Mouse (Mus musculus): ENCODE measurements at regions not wholly inside any gene's neighbourhood (a gene's known extent, or its start where the extent isn't known, plus 50 kb on each side); places are given as distances from the start of the nearest gene placed in this dataset.
A peak's percentile ranks its signal among the peaks of the same experiment; 100 is the strongest.

GRCm38 (mm10) chr4:83985451-83985850, 460.1 kb downstream of the Ccdc171 start:
- intact Hi-C loops (cut with DNase I) = no loop called here
- DNase-seq = no peak

- no peak for DNase-seq
- intact Hi-C loops (cut with DNase I) = no loop called here
Measured at GRCm38 (mm10) chr4:83986951-83987822, 461.8 kb downstream of the Ccdc171 start.

GRCm38 (mm10) chr4:83987846-83988245, 462.5 kb downstream of the Ccdc171 start:
- intact Hi-C loops (cut with DNase I) = no loop called here
- no peak for DNase-seq

- DNase-seq = no peak
- intact Hi-C loops (cut with DNase I) = no loop called here
Measured at GRCm38 (mm10) chr4:83988314-83988713, 463.0 kb downstream of the Ccdc171 start.

- peak; percentile 36 to 39 for DNase-seq
- intact Hi-C loops (cut with DNase I) = no loop called here
Measured at GRCm38 (mm10) chr4:83990126-83990989, 465.0 kb downstream of the Ccdc171 start.

GRCm38 (mm10) chr4:83991195-83991594, 465.9 kb downstream of the Ccdc171 start:
- intact Hi-C loops (cut with DNase I) = no loop called here
- no peak for DNase-seq

- intact Hi-C loops (cut with DNase I) = no loop called here
- no peak for DNase-seq
Measured at GRCm38 (mm10) chr4:83997079-83997478, 471.7 kb downstream of the Ccdc171 start.

GRCm38 (mm10) chr4:84001645-84002044, 476.3 kb downstream of the Ccdc171 start:
- intact Hi-C loops (cut with DNase I) = no loop called here
- no peak for DNase-seq

- intact Hi-C loops (cut with DNase I) = no loop called here
- DNase-seq = peak; percentile 42
Measured at GRCm38 (mm10) chr4:84004055-84004778, 478.9 kb downstream of the Ccdc171 start.

GRCm38 (mm10) chr4:84004786-84005382, 479.5 kb downstream of the Ccdc171 start:
- intact Hi-C loops (cut with DNase I) = no loop called here
- DNase-seq = no peak

GRCm38 (mm10) chr4:84011941-84012340, 486.6 kb downstream of the Ccdc171 start:
- no peak for DNase-seq
- intact Hi-C loops (cut with DNase I) = loop anchor here (10.0 kb wide), 1 partner anchor 217 kb away; no protein-coding TSS in a partner anchor

GRCm38 (mm10) chr4:84015139-84015538, 489.8 kb downstream of the Ccdc171 start:
- intact Hi-C loops (cut with DNase I) = loop anchor here (10.0 kb wide), 1 partner anchor 220 kb away; no protein-coding TSS in a partner anchor
- no peak for DNase-seq

GRCm38 (mm10) chr4:84015552-84016169, 490.3 kb downstream of the Ccdc171 start:
- DNase-seq = peak; percentile 70 to 75
- intact Hi-C loops (cut with DNase I) = loop anchor here (10.0 kb wide), 1 partner anchor 221 kb away; no protein-coding TSS in a partner anchor

GRCm38 (mm10) chr4:84018135-84018534, 492.8 kb downstream of the Ccdc171 start:
- intact Hi-C loops (cut with DNase I) = loop anchor here (10.0 kb wide), 1 partner anchor 223 kb away; no protein-coding TSS in a partner anchor
- DNase-seq = peak in 1 of 2 experiments; percentile 43

- intact Hi-C loops (cut with DNase I) = loop anchor here (10.0 kb wide), 1 partner anchor 224 kb away; no protein-coding TSS in a partner anchor
Measured at GRCm38 (mm10) chr4:84018774-84019173, 493.4 kb downstream of the Ccdc171 start.

GRCm38 (mm10) chr4:84019500-84020255, 494.3 kb downstream of the Ccdc171 start:
- no peak for DNase-seq
- intact Hi-C loops (cut with DNase I) = loop anchor here (10.0 kb wide), 1 partner anchor 225 kb away; no protein-coding TSS in a partner anchor

More at GRCm38 (mm10) chr4:84018774-84019173, 493.4 kb downstream of the Ccdc171 start:
- DNase-seq = peak; percentile 66 to 77

GRCm38 (mm10) chr4:84020692-84021091, 495.3 kb downstream of the Ccdc171 start:
- intact Hi-C loops (cut with DNase I) = no loop called here
- peak in 1 of 2 experiments; percentile 16 for DNase-seq

- DNase-seq = no peak
- intact Hi-C loops (cut with DNase I) = no loop called here
Measured at GRCm38 (mm10) chr4:84022323-84022722, 497.0 kb downstream of the Ccdc171 start.

- intact Hi-C loops (cut with DNase I) = no loop called here
- DNase-seq = peak; percentile 20 to 22
Measured at GRCm38 (mm10) chr4:84026144-84026543, 500.8 kb downstream of the Ccdc171 start.

Data from heart, postnatal 10 days (tissue).